Mouse (Mus musculus) CD4-positive helper T cell, adult 2 months (primary cell): ENCODE measurements at regions not wholly inside any gene's neighbourhood (a gene's known extent, or its start where the extent isn't known, plus 50 kb on each side); places are given as distances from the start of the nearest gene placed in this dataset.
A peak's percentile ranks its signal among the peaks of the same experiment; 100 is the strongest.

Source experiments
- DNase-seq: peaks from one replicate; pipeline ENCODE4 v3.0.0-alpha.2; 2012; ENCODE audit warnings: low read depth, missing footprints, low spot score

DNA sequence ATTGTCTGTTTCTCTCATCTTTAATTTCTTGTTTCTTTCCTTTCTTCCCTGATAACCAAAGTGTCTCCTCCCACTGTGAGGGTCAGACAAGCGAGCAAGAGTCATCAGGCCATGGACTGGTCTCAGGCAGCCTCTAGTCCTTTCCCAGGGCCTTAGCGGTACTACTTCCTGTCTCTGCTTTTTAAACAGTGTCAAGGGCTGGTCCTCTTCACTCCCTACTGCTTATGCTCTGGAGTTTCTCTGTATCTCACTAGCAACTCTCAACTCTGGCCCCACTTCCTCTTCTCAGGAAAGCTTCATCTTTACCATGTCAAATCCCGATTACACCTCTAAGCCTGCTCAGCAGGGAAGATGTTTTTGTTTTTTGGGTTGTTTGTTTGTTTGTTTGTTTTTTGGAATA is 124.1 kb downstream of the Pten start:
- no peak for DNase-seq

GRCm38 (mm10) chr19:32884279-32884678 is 127.0 kb downstream of the Pten start:
- DNase-seq, result no peak

DNA sequence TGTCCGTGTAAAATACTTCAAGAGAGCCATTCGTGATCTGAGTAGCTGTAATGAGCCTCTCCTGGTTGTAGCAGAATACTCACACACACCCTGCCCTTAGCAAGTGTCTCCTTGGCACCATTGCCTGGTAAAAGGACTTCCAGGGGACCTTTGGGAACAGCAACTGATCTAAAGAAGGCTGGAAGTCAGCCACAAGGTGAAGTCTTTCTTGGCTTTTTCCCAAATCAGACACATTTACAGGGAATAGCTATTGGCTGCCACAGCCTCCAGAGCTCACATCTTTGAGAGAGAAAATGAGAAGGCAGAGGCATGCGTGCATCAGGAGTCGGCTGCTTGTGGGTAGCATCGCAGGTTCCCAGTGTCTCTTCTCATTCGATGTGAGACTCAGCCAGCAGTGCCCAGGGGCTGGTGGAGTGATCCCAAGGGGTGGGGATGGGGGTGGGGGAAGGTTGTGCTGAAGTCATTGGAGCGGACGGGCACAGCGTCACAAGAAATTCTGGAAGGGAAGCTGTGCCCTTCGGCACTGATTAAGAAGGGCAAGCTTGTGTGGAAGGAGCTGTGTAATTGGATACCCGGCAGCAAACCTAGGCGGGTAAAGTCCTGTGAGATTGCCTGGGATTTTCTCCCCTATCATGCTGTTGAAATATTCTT is 128.3 kb downstream of the Pten start:
- DNase-seq, result no peak

- no peak for DNase-seq
Observed at GRCm38 (mm10) chr19:32887190-32887589, 129.9 kb downstream of the Pten start.

- no peak for DNase-seq
Observed at GRCm38 (mm10) chr19:32888616-32889305, 131.5 kb downstream of the Pten start.

GRCm38 (mm10) chr19:32890801-32891200 is 133.5 kb downstream of the Pten start:
- peak; percentile 10 for DNase-seq

DNA sequence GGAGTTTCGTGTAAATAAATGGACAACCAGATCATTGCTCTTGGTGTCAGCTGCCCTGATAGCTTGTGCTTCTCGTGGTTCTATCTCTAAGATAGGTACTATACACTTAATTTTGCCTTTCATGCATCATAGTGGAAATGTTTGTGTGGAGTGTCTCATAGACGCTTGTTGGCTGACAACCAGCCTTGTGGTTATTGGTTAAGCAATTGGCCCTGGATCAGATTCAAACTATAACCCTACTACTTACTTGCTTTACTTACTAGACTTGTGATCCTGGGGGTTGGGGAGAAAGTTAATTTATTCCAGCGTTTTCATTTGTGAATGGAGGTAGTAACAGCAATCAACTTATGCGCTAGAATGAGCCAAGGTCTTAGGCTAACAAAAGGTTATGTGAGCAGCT is 135.2 kb downstream of the Pten start:
- no peak for DNase-seq

- DNase-seq, result no peak
Observed at GRCm38 (mm10) chr19:32903454-32904108, 146.3 kb downstream of the Pten start.

DNA sequence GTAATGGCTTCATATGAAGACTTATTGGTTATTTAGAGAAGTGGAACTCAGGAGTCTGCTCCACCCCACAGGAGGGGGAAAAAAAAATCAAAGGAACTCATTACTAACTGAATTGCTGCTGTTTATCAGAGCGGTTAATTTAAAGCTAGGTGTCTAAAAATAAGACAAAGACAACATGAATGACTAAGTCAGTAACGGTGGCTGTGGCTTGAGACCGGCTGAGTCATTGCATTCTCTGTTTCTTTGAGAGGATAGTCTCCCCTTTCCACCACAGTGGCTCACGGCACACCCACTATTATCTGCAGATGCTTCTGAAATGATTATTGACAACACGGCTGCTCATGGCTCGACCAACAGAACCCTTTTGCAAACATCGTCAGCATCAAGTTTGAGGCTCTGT is 147.2 kb downstream of the Pten start:
- peak; percentile 15 for DNase-seq

DNA sequence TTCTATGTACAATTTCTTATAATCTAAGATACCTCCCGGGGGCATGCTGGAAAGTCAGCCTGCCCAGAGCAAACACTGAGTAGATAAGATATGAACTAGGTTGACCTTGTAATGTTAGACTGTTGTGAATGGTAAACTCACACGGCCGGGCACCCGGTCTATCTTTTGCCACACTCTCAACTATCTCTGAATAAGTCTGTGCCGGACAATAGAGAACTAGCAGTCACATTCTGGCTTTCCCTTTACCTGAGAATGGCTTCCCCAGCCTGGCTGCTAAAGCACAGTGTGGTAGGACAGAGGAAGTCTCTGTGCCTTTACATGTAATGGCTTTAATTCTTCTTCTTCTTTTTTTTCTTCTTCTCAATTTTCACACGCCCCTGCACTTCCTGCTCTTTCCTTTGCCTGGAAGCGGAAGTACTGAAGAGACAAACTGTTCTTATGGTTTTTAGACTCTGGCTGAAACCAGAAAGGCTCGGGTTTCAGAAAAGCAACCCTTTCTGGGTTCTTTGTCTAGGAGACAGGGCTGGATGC is 148.7 kb downstream of the Pten start:
- DNase-seq, result peak; percentile 49

- DNase-seq, result no peak
Observed at GRCm38 (mm10) chr19:32906820-32907219, 149.5 kb downstream of the Pten start.

- no peak for DNase-seq
Observed at GRCm38 (mm10) chr19:32910050-32910462, 152.8 kb downstream of the Pten start.

- DNase-seq, result no peak
Observed at GRCm38 (mm10) chr19:32912323-32912722, 155.0 kb downstream of the Pten start.

- DNase-seq, result no peak
Observed at GRCm38 (mm10) chr19:32916507-32917280, 159.4 kb downstream of the Pten start.

- DNase-seq, result no peak
Observed at GRCm38 (mm10) chr19:32921021-32921420, 163.7 kb downstream of the Pten start.

DNA sequence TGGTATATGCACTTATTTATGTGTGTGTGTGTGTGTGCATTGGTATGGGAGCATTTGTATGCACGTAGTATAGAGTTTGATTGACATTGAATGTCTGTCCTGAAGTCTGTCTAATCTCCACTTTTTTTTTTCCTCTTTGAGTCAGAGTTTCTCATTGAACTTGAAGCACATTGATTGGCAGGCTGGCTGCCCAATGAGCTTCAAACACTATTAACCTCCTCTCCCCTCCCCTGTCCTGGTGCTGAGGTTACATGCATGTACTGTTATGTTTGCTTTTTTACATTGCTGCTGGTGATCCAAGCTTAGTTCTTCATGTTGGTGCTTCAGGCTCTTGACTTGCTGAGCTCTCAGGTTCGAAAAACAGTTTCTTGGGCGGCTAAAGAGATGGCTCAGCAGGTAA is 166.6 kb downstream of the Pten start:
- DNase-seq, result peak; percentile 13

GRCm38 (mm10) chr19:32925628-32926505 is 168.6 kb downstream of the Pten start:
- peak; percentile 47 for DNase-seq

DNA sequence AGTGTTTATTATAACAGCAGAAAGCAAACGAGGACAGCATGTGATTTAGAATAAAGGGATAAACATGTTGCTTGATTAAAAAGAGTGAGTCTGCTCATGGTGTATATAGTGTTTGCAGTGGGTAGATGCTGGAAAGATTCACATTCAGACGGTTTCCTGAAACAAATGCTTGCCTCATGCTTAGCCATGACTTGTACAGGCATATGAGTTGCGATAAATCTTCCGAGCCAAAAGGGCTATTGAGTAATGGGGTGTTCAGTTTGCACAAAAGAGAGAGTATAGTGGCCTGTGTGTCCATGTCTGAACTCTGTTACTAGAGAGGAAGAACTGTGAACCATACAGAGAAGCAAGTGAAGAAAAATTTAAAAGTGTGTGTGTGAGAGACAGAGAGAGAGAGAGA is 169.3 kb downstream of the Pten start:
- no peak for DNase-seq

DNA sequence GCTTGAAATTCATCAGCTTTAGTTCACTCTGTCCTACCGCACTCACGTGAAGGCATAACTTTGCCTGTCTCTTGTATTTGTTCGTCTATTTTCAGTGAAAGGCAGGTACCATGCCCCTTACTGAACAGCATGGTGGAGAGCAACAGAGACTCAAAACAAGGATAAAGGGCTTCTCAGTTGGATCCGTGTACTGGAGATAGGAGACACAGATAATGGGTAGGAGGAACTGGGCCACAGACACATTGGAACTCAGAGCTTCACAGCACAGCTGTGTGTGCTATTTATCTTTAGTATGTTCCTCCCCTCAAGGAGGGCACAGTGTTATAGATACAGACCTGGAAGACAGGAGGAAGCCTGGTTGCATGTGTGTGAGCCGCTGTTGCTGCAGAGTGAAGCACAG is 176.4 kb downstream of the Pten start:
- no peak for DNase-seq

DNA sequence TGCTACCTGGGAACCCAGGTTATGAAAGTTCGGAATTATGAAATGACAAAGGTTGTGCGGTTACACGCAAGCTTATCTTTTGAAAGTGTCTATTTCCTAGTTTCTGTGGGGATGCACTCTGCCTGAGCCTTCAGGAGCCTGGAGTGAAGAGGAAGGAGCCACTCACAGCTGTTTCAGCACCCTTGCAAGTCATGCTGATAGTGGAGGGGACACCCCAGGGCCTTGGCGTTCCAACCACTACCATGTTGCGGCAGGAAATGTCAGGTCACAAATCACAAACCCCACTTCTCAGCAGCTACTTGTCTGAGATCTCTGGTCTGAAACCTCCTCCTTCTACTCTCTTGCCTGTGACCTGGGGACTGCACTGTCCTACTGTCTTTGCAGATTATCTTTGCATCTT is 178.3 kb downstream of the Pten start:
- peak; percentile 31 for DNase-seq

DNA sequence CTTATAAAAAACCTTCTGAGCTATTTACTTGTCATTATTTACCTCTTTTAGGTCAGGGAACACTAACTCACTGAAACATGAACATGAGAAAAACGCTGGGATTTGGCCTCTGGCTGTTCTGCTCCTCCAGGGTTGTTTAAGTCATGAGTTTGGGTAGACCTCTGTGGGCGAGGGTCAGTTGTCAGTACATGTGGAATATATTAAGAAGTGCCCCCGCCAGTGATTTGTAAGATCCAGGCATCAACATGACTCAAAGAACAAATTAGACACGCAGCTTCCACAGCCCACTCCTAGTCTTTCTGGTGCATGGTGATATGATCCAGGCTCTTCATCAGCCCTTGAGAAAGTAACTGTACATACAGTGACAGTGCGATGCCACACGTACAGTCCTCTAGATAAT is 180.3 kb downstream of the Pten start:
- DNase-seq, result no peak
